Mouse (Mus musculus): ENCODE measurements around the gene Dbndd2. TPM values are rescaled to one million over a fixed set of nuclear protein-coding genes. Genes with fewer than 3 reads are reported as not detected.
A peak's percentile ranks its signal among the peaks of the same experiment; 100 is the strongest.

The Dbndd2 gene
- polyA plus RNA-seq, 1 experiment from 2014 or later: 2.2 TPM

- under 1% methylated on average over 86 of the region's 90 CpGs for WGBS (ENCODE audit: insufficient replicate concordance)
- Histone ChIP-seq H3K36me3 (replicated peaks) (no peaks in the 10 kb centered on the region; the same call in 1 of the 2 replicates), H3K9ac (no peak overlapping the region), H3K4me1 (replicated peaks) (peaks cover 5% of the 10 kb centered on the region; the same call in 1 of the 2 replicates), H3K4me2 (peak overlapping the region; percentile 72), H3K27me3 (peaks cover 50% of the 10 kb centered on the region), H3K4me3 (replicated peaks) (peak overlapping the region; percentile 59), H3K9me3 (replicated peaks) (no peaks in the 10 kb centered on the region), H3K27ac (replicated peaks) (no peak overlapping the region)
- ATAC-seq (ENCODE audit: insufficient read depth): peak; percentile 40
These were observed 580 bp downstream of the Dbndd2 start for GRCm38 (mm10) chr2:164486258-164487114.

GRCm38 (mm10) chr2:164487115-164487527 is 1.2 kb downstream of the Dbndd2 start:
- no peaks in the 10 kb centered on the region for H3K9me3 ChIP-seq (replicated peaks)
- H3K4me3 ChIP-seq (replicated peaks): peak overlapping the region; percentile 59
- ATAC-seq (ENCODE audit: insufficient read depth): no peak
- 13% methylated on average over 11 of the region's 11 CpGs for WGBS (ENCODE audit: insufficient replicate concordance)
- H3K9ac ChIP-seq: no peak overlapping the region
- H3K4me2 ChIP-seq: peak overlapping the region; percentile 72
- peaks cover 5% of the 10 kb centered on the region; the same call in 1 of the 2 replicates for H3K4me1 ChIP-seq (replicated peaks)
- no peaks in the 10 kb centered on the region; the same call in 1 of the 2 replicates for H3K36me3 ChIP-seq (replicated peaks)
- H3K27me3 ChIP-seq: peaks cover 50% of the 10 kb centered on the region
- no peak overlapping the region for H3K27ac ChIP-seq (replicated peaks)

- no peak for ATAC-seq (ENCODE audit: insufficient read depth)
- H3K9ac ChIP-seq: no peak overlapping the region
- H3K27me3 ChIP-seq: peaks cover 50% of the 10 kb centered on the region
- H3K4me2 ChIP-seq: no peak overlapping the region
- 45% methylated on average over 9 of the region's 9 CpGs for WGBS (ENCODE audit: insufficient replicate concordance)
- H3K36me3 ChIP-seq (replicated peaks): no peaks in the 10 kb centered on the region; the same call in 1 of the 2 replicates
- peaks cover 5% of the 10 kb centered on the region; the same call in 1 of the 2 replicates for H3K4me1 ChIP-seq (replicated peaks)
- H3K27ac ChIP-seq (replicated peaks): no peak overlapping the region
- H3K4me3 ChIP-seq (replicated peaks): no peak overlapping the region
- H3K9me3 ChIP-seq (replicated peaks): no peaks in the 10 kb centered on the region
These were observed 1.9 kb downstream of the Dbndd2 start for GRCm38 (mm10) chr2:164487812-164488211.

DNA sequence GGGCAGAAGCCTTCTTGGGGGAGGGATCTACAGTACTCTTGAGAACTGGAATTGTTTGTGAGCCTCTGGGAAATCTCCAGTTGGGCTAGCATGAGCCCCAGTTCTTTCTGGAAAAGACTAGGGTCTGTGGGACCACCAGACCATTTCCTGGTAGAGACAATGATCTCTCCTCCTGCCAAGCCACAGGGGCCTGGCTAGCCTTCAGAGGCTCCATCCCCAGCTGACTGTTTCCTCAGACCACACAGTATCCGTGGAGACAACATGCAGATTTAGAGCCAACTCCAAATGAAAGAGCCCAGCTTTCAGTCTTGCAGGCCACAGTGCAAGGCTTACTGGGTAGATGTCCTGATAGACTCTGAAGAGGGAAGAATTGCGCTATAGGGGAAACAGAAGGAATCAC is 8.2 kb downstream of the Dbndd2 start:
- H3K4me3 ChIP-seq (replicated peaks): no peak overlapping the region
- 41% methylated on average over 2 of the region's 2 CpGs for WGBS (ENCODE audit: insufficient replicate concordance)
- no peak overlapping the region for H3K9ac ChIP-seq
- no peak overlapping the region for H3K27ac ChIP-seq (replicated peaks)
- ATAC-seq (ENCODE audit: insufficient read depth): no peak
- peaks cover 21% of the 10 kb centered on the region for H3K4me1 ChIP-seq (replicated peaks)
- H3K27me3 ChIP-seq: no peaks in the 10 kb centered on the region
- no peak overlapping the region for H3K4me2 ChIP-seq
- H3K9me3 ChIP-seq (replicated peaks): no peaks in the 10 kb centered on the region
- peaks cover under 1% of the 10 kb centered on the region; the same call in 1 of the 2 replicates for H3K36me3 ChIP-seq (replicated peaks)

DNA sequence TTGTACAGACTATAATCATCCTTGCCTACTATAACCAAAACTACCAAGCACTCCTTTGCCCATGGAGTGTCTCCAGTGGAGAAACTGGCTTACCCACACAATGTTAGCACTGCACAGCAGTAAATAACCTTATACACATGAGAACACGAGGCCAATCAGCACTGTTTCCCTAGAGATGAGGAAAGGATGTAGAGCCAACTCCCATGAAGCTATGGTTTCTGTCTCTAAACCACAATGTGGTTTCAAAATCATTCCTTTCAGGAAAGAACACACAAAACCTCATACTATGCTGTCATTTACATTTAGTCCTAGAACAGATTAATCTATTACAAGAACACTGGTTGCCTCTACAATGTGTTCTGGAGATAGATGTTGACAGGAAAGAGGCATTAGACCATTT is 10.4 kb downstream of the Dbndd2 start:
- Histone ChIP-seq H3K4me2 (peak overlapping the region; percentile 91; the same call in 1 of the 2 replicates), H3K4me3 (replicated peaks) (0 out of 2 replicates have a peak overlapping the region, but pooled peaks have one; percentile 88), H3K4me1 (replicated peaks) (peaks cover 23% of the 10 kb centered on the region), H3K9me3 (replicated peaks) (no peaks in the 10 kb centered on the region), H3K9ac (no peak overlapping the region), H3K27ac (replicated peaks) (no peak overlapping the region), H3K36me3 (replicated peaks) (peaks cover 16% of the 10 kb centered on the region), H3K27me3 (no peaks in the 10 kb centered on the region)
- ATAC-seq (ENCODE audit: insufficient read depth): no peak
- WGBS (ENCODE audit: insufficient replicate concordance): 18% methylated on average over 1 of the region's 1 CpGs

DNA sequence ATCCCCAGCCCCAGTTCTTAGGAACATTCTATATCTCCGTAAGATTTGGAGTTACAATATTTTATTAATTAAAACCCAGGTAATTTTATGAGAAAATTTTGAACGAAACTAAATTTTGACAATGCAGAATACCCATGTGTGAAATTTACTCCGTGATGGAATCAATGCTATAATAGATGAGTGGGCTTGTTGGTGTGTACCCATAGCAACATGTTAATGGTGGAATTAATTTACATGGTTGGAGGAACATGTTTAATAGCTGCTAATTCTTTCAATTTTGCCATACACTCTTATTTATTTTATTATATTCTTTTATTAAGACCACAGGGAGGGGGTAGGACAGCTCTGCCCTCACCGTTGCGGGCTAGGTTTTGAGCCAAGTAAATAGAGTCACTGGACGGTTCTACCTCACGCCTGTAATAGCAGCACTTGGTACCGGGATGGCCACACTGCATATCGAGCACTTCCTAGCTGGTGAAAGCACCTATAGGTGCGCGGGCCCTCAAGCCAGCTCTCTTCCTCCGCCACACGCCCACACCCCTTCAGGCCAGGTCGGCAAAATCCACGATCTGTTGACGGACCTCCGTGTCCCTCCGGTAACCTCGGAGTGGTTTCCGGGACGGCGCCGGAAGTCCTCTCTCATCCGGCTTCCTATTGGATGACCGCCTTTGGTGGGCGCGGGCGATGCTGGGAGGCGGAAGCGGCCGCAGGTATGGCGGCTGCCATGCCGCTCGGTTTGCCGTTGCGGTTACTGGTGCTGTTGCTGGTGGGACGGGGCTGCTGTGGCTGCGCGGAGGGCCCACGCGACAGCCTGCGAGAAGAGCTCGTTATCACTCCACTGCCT is 11.2 kb downstream of the Dbndd2 start, which contains the start of gene Pigt:
Pigt (plus strand) TSS at position 674 of the 844 bp plus-strand sequence.
- no peaks in the 10 kb centered on the region for H3K27me3 ChIP-seq
- H3K4me1 ChIP-seq (replicated peaks): peaks cover 23% of the 10 kb centered on the region
- no peaks in the 10 kb centered on the region for H3K9me3 ChIP-seq (replicated peaks)
- peaks cover 22% of the 10 kb centered on the region for H3K36me3 ChIP-seq (replicated peaks)
- H3K27ac ChIP-seq (replicated peaks): peak within 1 kb of the TSS; percentile 56; the same call in 1 of the 2 replicates
- WGBS (ENCODE audit: insufficient replicate concordance): 3% methylated on average over 43 of the region's 43 CpGs
- peak within 1 kb of the TSS; percentile 70 for H3K9ac ChIP-seq
- peak; percentile 90 for ATAC-seq (ENCODE audit: insufficient read depth)
- peak within 1 kb of the TSS; percentile 88 for H3K4me3 ChIP-seq (replicated peaks)
- H3K4me2 ChIP-seq: peak within 1 kb of the TSS; percentile 91

DNA sequence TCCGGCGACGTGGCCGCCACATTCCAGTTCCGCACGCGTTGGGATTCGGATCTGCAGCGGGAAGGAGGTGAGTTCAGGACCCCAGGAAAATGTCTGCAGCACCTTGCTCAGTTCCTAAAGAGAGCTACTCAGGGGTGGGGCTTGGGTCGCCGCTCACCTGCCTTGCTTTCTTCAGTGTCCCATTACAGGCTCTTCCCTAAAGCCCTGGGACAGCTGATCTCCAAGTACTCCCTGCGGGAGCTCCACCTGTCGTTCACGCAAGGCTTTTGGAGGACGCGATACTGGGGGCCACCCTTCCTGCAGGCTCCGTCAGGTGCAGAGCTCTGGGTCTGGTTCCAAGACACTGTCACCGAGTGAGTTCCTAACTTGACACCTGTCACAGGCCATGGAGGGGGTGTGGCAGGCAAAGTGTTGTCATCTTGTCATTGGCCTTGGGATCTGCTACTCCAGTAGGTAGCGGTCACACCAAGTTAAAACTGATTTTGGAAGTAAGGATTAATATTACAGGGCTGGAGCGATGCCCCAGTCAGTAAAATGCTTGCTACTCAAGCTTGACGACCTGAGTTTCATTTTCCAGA is 11.9 kb downstream of the Dbndd2 start:
- peak overlapping the region; percentile 70 for H3K9ac ChIP-seq
- H3K27ac ChIP-seq (replicated peaks): 0 out of 2 replicates have a peak overlapping the region, but pooled peaks have one; percentile 9
- H3K36me3 ChIP-seq (replicated peaks): peaks cover 29% of the 10 kb centered on the region
- 4% methylated on average over 21 of the region's 21 CpGs for WGBS (ENCODE audit: insufficient replicate concordance)
- peak overlapping the region; percentile 88 for H3K4me3 ChIP-seq (replicated peaks)
- peak overlapping the region; percentile 91 for H3K4me2 ChIP-seq
- peak; percentile 44 for ATAC-seq (ENCODE audit: insufficient read depth)
- no peaks in the 10 kb centered on the region for H3K9me3 ChIP-seq (replicated peaks)
- no peaks in the 10 kb centered on the region for H3K27me3 ChIP-seq
- H3K4me1 ChIP-seq (replicated peaks): peaks cover 23% of the 10 kb centered on the region

DNA sequence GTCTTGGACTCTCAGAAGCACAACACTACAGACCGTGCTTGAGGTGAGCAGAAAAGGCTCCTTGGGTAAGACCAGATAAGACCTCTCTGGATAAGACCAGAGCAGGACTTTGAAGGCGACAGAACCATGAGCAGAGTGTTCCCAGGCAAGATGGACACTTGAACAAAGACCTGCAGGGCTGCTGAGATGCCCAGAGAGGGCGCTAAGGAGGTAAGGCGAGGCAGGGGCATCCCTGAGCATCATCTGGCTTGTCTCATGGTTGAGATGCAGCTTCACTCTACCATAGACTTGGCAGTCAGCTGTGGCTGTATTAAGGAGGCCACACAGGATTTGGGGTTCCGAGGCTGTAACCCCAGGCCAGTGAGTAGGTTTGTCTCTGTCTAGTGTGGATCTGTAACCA is 13.4 kb downstream of the Dbndd2 start:
- H3K4me3 ChIP-seq (replicated peaks): no peak overlapping the region

DNA sequence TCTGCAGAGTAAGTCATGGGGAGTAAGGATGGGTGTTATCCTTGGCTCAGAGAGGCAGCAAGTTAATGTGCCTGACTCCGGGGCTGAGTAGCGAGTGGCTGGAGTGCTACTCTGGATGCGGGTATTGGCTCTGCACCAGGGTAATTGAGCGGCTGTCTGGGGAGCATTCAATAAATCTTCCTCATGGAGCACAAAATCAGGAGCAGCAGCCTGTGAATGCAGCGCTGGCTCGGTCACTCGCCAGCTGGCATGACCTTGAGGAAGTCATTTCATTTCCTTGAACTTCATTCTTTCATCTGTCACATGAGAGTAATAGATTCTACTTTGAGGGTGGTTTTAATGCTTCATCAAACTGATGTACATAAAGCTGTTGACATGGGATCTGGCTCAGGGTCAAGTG is 14.6 kb downstream of the Dbndd2 start:
- H3K36me3 ChIP-seq (replicated peaks): peaks cover 54% of the 10 kb centered on the region
- WGBS (ENCODE audit: insufficient replicate concordance): 82% methylated on average over 7 of the region's 7 CpGs

More for the DNA sequence above, 13.4 kb downstream of the Dbndd2 start:
- Histone ChIP-seq H3K4me1 (replicated peaks) (peaks cover 23% of the 10 kb centered on the region), H3K9me3 (replicated peaks) (no peaks in the 10 kb centered on the region; the same call in 1 of the 2 replicates), H3K36me3 (replicated peaks) (peaks cover 44% of the 10 kb centered on the region), H3K27ac (replicated peaks) (no peak overlapping the region), H3K4me2 (no peak overlapping the region), H3K27me3 (no peaks in the 10 kb centered on the region), H3K9ac (no peak overlapping the region)
- WGBS (ENCODE audit: insufficient replicate concordance): 60% methylated on average over 5 of the region's 5 CpGs
- ATAC-seq (ENCODE audit: insufficient read depth): no peak

GRCm38 (mm10) chr2:164504919-164505318 is 19.0 kb downstream of the Dbndd2 start:
- Histone ChIP-seq H3K4me1 (replicated peaks) (no peaks in the 10 kb centered on the region), H3K9ac (no peak overlapping the region), H3K4me3 (replicated peaks) (no peak overlapping the region), H3K9me3 (replicated peaks) (no peaks in the 10 kb centered on the region; the same call in 1 of the 2 replicates), H3K27me3 (no peaks in the 10 kb centered on the region), H3K4me2 (no peak overlapping the region), H3K27ac (replicated peaks) (no peak overlapping the region; the same call in 1 of the 2 replicates), H3K36me3 (replicated peaks) (peaks cover 62% of the 10 kb centered on the region)
- no peak for ATAC-seq (ENCODE audit: insufficient read depth)
- WGBS (ENCODE audit: insufficient replicate concordance): 87% methylated on average over 3 of the region's 3 CpGs

More for the DNA sequence above, 14.6 kb downstream of the Dbndd2 start:
- peaks cover 23% of the 10 kb centered on the region for H3K4me1 ChIP-seq (replicated peaks)
- H3K27ac ChIP-seq (replicated peaks): no peak overlapping the region
- no peak overlapping the region for H3K4me2 ChIP-seq
- no peaks in the 10 kb centered on the region for H3K27me3 ChIP-seq
- no peak for ATAC-seq (ENCODE audit: insufficient read depth)
- H3K9me3 ChIP-seq (replicated peaks): no peaks in the 10 kb centered on the region; the same call in 1 of the 2 replicates
- no peak overlapping the region for H3K4me3 ChIP-seq (replicated peaks)
- no peak overlapping the region for H3K9ac ChIP-seq

Measured in liver, embryonic 15.5 days (tissue).